Mouse (Mus musculus): ENCODE results near the gene Diras1. TPM values are rescaled to one million over a fixed set of nuclear protein-coding genes. Genes with fewer than 3 reads are reported as not detected.
A peak's percentile ranks its signal among the peaks of the same experiment; 100 is the strongest.

Gene Diras1
- polyA plus RNA-seq, 1 experiment from 2014 or later, result 4.7 TPM

GRCm38 (mm10) chr10:81025047-81025621 lies 328 bp downstream of the Diras1 start:
- peaks cover 26% of the 10 kb centered on the region for H3K27me3 ChIP-seq (ENCODE audit: control insufficient read depth, insufficient read depth, low read length)
- WGBS, result 3% methylated on average over 42 of the region's 43 CpGs
- ATAC-seq (ENCODE audit: insufficient read depth, low FRiP score, low TSS enrichment), result peak; percentile 36; the same call in 1 of the 2 replicates

GRCm38 (mm10) chr10:81024346-81024937 lies 1.0 kb downstream of the Diras1 start:
- Histone ChIP-seq H3K27me3 (ENCODE audit: control insufficient read depth, insufficient read depth, low read length) (peaks cover 26% of the 10 kb centered on the region), H3K27ac (ENCODE audit: low read depth, low read length) (no peak overlapping the region), H3K4me1 (ENCODE audit: control insufficient read depth, insufficient read depth, low read length) (peaks cover 3% of the 10 kb centered on the region; the same call in 1 of the 2 replicates), H3K4me3 (ENCODE audit: low read depth, low read length) (no peak overlapping the region; the same call in 1 of the 2 replicates), H3K9ac (ENCODE audit: low read length) (peak overlapping the region; percentile 63; the same call in 1 of the 2 replicates), H3K9me3 (ENCODE audit: control insufficient read depth, low read length) (no peaks in the 10 kb centered on the region), H3K4me2 (ENCODE audit: low read depth) (peak overlapping the region; percentile 61; the same call in 1 of the 2 replicates), H3K36me3 (ENCODE audit: control insufficient read depth, insufficient read depth, low read length) (no peaks in the 10 kb centered on the region)
- ATAC-seq (ENCODE audit: insufficient read depth, low FRiP score, low TSS enrichment) (no peak), DNase-seq (ENCODE audit: low spot score) (no peak)
- 72% methylated on average over 5 of the region's 5 CpGs for WGBS

More at GRCm38 (mm10) chr10:81025047-81025621, 328 bp downstream of the Diras1 start:
- no peaks in the 10 kb centered on the region for H3K36me3 ChIP-seq (ENCODE audit: control insufficient read depth, insufficient read depth, low read length)
- peak overlapping the region; percentile 63 for H3K9ac ChIP-seq (ENCODE audit: low read length)
- peak overlapping the region; percentile 61 for H3K4me2 ChIP-seq (ENCODE audit: low read depth)
- no peak overlapping the region for H3K27ac ChIP-seq (ENCODE audit: low read depth, low read length)
- H3K9me3 ChIP-seq (ENCODE audit: control insufficient read depth, low read length), result no peaks in the 10 kb centered on the region
- peak; percentile 18 for DNase-seq (ENCODE audit: low spot score)
- H3K4me1 ChIP-seq (ENCODE audit: control insufficient read depth, insufficient read depth, low read length), result peaks cover 3% of the 10 kb centered on the region; the same call in 1 of the 2 replicates
- H3K4me3 ChIP-seq (ENCODE audit: low read depth, low read length), result peak overlapping the region; percentile 34

GRCm38 (mm10) chr10:81022744-81023143 lies 2.7 kb downstream of the Diras1 start:
- no peak overlapping the region for H3K4me3 ChIP-seq (ENCODE audit: low read depth, low read length)
- no peak overlapping the region for H3K27ac ChIP-seq (ENCODE audit: low read depth, low read length)
- peaks cover 3% of the 10 kb centered on the region; the same call in 1 of the 2 replicates for H3K4me1 ChIP-seq (ENCODE audit: control insufficient read depth, insufficient read depth, low read length)
- H3K9ac ChIP-seq (ENCODE audit: low read length), result no peak overlapping the region
- 66% methylated on average over 8 of the region's 8 CpGs for WGBS
- peaks cover 26% of the 10 kb centered on the region for H3K27me3 ChIP-seq (ENCODE audit: control insufficient read depth, insufficient read depth, low read length)
- H3K4me2 ChIP-seq (ENCODE audit: low read depth), result no peak overlapping the region
- no peaks in the 10 kb centered on the region for H3K9me3 ChIP-seq (ENCODE audit: control insufficient read depth, low read length)
- DNase-seq (ENCODE audit: low spot score), result no peak
- H3K36me3 ChIP-seq (ENCODE audit: control insufficient read depth, insufficient read depth, low read length), result no peaks in the 10 kb centered on the region
- no peak for ATAC-seq (ENCODE audit: insufficient read depth, low FRiP score, low TSS enrichment)

- DNase-seq (ENCODE audit: low spot score) (no peak), ATAC-seq (ENCODE audit: insufficient read depth, low FRiP score, low TSS enrichment) (no peak)
- no peak overlapping the region for H3K4me3 ChIP-seq (ENCODE audit: low read depth, low read length)
- H3K4me1 ChIP-seq (ENCODE audit: control insufficient read depth, insufficient read depth, low read length), result peaks cover 3% of the 10 kb centered on the region; the same call in 1 of the 2 replicates
- no peaks in the 10 kb centered on the region for H3K9me3 ChIP-seq (ENCODE audit: control insufficient read depth, low read length)
- H3K27ac ChIP-seq (ENCODE audit: low read depth, low read length), result no peak overlapping the region
- H3K4me2 ChIP-seq (ENCODE audit: low read depth), result no peak overlapping the region
- no peaks in the 10 kb centered on the region for H3K36me3 ChIP-seq (ENCODE audit: control insufficient read depth, insufficient read depth, low read length)
- no peak overlapping the region for H3K9ac ChIP-seq (ENCODE audit: low read length)
- H3K27me3 ChIP-seq (ENCODE audit: control insufficient read depth, insufficient read depth, low read length), result peaks cover 26% of the 10 kb centered on the region
- 14% methylated on average over 26 of the region's 26 CpGs for WGBS
Observed at GRCm38 (mm10) chr10:81021547-81022110, 3.8 kb downstream of the Diras1 start.

- no peaks in the 10 kb centered on the region for H3K9me3 ChIP-seq (ENCODE audit: control insufficient read depth, low read length)
- no peak overlapping the region for H3K9ac ChIP-seq (ENCODE audit: low read length)
- H3K4me2 ChIP-seq (ENCODE audit: low read depth), result no peak overlapping the region
- H3K4me1 ChIP-seq (ENCODE audit: control insufficient read depth, insufficient read depth, low read length), result peaks cover under 1% of the 10 kb centered on the region; the same call in 1 of the 2 replicates
- H3K27me3 ChIP-seq (ENCODE audit: control insufficient read depth, insufficient read depth, low read length), result peaks cover 24% of the 10 kb centered on the region
- DNase-seq (ENCODE audit: low spot score) (no peak), ATAC-seq (ENCODE audit: insufficient read depth, low FRiP score, low TSS enrichment) (no peak)
- H3K4me3 ChIP-seq (ENCODE audit: low read depth, low read length), result no peak overlapping the region
- WGBS, result 55% methylated on average over 2 of the region's 2 CpGs
- H3K36me3 ChIP-seq (ENCODE audit: control insufficient read depth, insufficient read depth, low read length), result no peaks in the 10 kb centered on the region
- H3K27ac ChIP-seq (ENCODE audit: low read depth, low read length), result no peak overlapping the region
Observed at GRCm38 (mm10) chr10:81020207-81020606, 5.3 kb downstream of the Diras1 start.

GRCm38 (mm10) chr10:81019687-81020086 lies 5.8 kb downstream of the Diras1 start:
- no peak overlapping the region for H3K27ac ChIP-seq (ENCODE audit: low read depth, low read length)
- no peak overlapping the region for H3K4me3 ChIP-seq (ENCODE audit: low read depth, low read length)
- no peaks in the 10 kb centered on the region for H3K4me1 ChIP-seq (ENCODE audit: control insufficient read depth, insufficient read depth, low read length)
- no peak overlapping the region for H3K9ac ChIP-seq (ENCODE audit: low read length)
- no peaks in the 10 kb centered on the region for H3K9me3 ChIP-seq (ENCODE audit: control insufficient read depth, low read length)
- ATAC-seq (ENCODE audit: insufficient read depth, low FRiP score, low TSS enrichment), result no peak
- DNase-seq (ENCODE audit: low spot score), result no peak
- peaks cover 21% of the 10 kb centered on the region for H3K27me3 ChIP-seq (ENCODE audit: control insufficient read depth, insufficient read depth, low read length)
- no peaks in the 10 kb centered on the region for H3K36me3 ChIP-seq (ENCODE audit: control insufficient read depth, insufficient read depth, low read length)
- H3K4me2 ChIP-seq (ENCODE audit: low read depth), result no peak overlapping the region
- 84% methylated on average over 5 of the region's 6 CpGs for WGBS

GRCm38 (mm10) chr10:81018326-81018725 lies 7.1 kb downstream of the Diras1 start:
- WGBS, result 38% methylated on average over 10 of the region's 10 CpGs
- H3K4me2 ChIP-seq (ENCODE audit: low read depth), result no peak overlapping the region
- ATAC-seq (ENCODE audit: insufficient read depth, low FRiP score, low TSS enrichment) (no peak), DNase-seq (ENCODE audit: low spot score) (peak; percentile 48)
- no peak overlapping the region for H3K9ac ChIP-seq (ENCODE audit: low read length)
- H3K27me3 ChIP-seq (ENCODE audit: control insufficient read depth, insufficient read depth, low read length), result peaks cover 14% of the 10 kb centered on the region
- H3K4me3 ChIP-seq (ENCODE audit: low read depth, low read length), result no peak overlapping the region
- H3K36me3 ChIP-seq (ENCODE audit: control insufficient read depth, insufficient read depth, low read length), result no peaks in the 10 kb centered on the region
- no peaks in the 10 kb centered on the region for H3K4me1 ChIP-seq (ENCODE audit: control insufficient read depth, insufficient read depth, low read length)
- H3K9me3 ChIP-seq (ENCODE audit: control insufficient read depth, low read length), result no peaks in the 10 kb centered on the region
- H3K27ac ChIP-seq (ENCODE audit: low read depth, low read length), result no peak overlapping the region

- WGBS, result 8% methylated on average over 7 of the region's 7 CpGs
- Histone ChIP-seq H3K27ac (ENCODE audit: low read depth, low read length) (no peak overlapping the region), H3K27me3 (ENCODE audit: control insufficient read depth, insufficient read depth, low read length) (peaks cover 3% of the 10 kb centered on the region; the same call in 1 of the 2 replicates), H3K4me1 (ENCODE audit: control insufficient read depth, insufficient read depth, low read length) (no peaks in the 10 kb centered on the region), H3K36me3 (ENCODE audit: control insufficient read depth, insufficient read depth, low read length) (no peaks in the 10 kb centered on the region), H3K4me2 (ENCODE audit: low read depth) (no peak overlapping the region), H3K9me3 (ENCODE audit: control insufficient read depth, low read length) (no peaks in the 10 kb centered on the region), H3K4me3 (ENCODE audit: low read depth, low read length) (no peak overlapping the region), H3K9ac (ENCODE audit: low read length) (no peak overlapping the region)
- ATAC-seq (ENCODE audit: insufficient read depth, low FRiP score, low TSS enrichment), result no peak
- DNase-seq (ENCODE audit: low spot score), result peak; percentile 71
Observed at GRCm38 (mm10) chr10:81016645-81017044, 8.8 kb downstream of the Diras1 start.
